Mouse (Mus musculus) ovary, postnatal 14 days (tissue): ENCODE measurements at regions not wholly inside any gene's neighbourhood (a gene's known extent, or its start where the extent isn't known, plus 50 kb on each side); places are given as distances from the start of the nearest gene placed in this dataset.
"Not testable (repeated sequence)": the region's sequence is repeated elsewhere in the genome, so short reads cannot be mapped to it uniquely, and the experiment has no call there.

Experiments
- DNase-seq: peaks from one replicate; pipeline ENCODE4 v3.0.0; 2022; ENCODE audit warnings: low spot score

- no peak for DNase-seq
Observed at GRCm38 (mm10) chr5:3247333-3247732, 94.0 kb upstream of the Cdk6 start.

GRCm38 (mm10) chr5:3250273-3250672 is 91.0 kb upstream of the Cdk6 start:
- DNase-seq, result no peak

GRCm38 (mm10) chr5:3260289-3260688 is 81.0 kb upstream of the Cdk6 start:
- no peak for DNase-seq

GRCm38 (mm10) chr5:3264988-3265738 is 76.1 kb upstream of the Cdk6 start:
- not testable (repeated sequence) for DNase-seq

GRCm38 (mm10) chr5:3267021-3267420 is 74.3 kb upstream of the Cdk6 start:
- DNase-seq, result no peak

- DNase-seq, result no peak
Observed at GRCm38 (mm10) chr5:3269760-3270159, 71.5 kb upstream of the Cdk6 start.

- not testable (repeated sequence) for DNase-seq
Observed at GRCm38 (mm10) chr5:3273140-3273539, 68.1 kb upstream of the Cdk6 start.

- DNase-seq, result not testable (repeated sequence)
Observed at GRCm38 (mm10) chr5:3277241-3277640, 64.0 kb upstream of the Cdk6 start.

- DNase-seq, result not testable (repeated sequence)
Observed at GRCm38 (mm10) chr5:3278956-3279355, 62.3 kb upstream of the Cdk6 start.

- not testable (repeated sequence) for DNase-seq
Observed at GRCm38 (mm10) chr5:3281911-3282506, 59.3 kb upstream of the Cdk6 start.

GRCm38 (mm10) chr5:3283083-3283482 is 58.2 kb upstream of the Cdk6 start:
- no peak for DNase-seq

- not testable (repeated sequence) for DNase-seq
Observed at GRCm38 (mm10) chr5:3284335-3284734, 57.0 kb upstream of the Cdk6 start.

GRCm38 (mm10) chr5:3289991-3290417 is 51.3 kb upstream of the Cdk6 start:
- DNase-seq, result peak; percentile 7
